Mouse (Mus musculus) myocyte (in vitro differentiated cells): ENCODE results near the gene Nlrc4. TPM values are rescaled to one million over a fixed set of nuclear protein-coding genes. Genes with fewer than 3 reads are reported as not detected.

Source experiments
- H3K27me3 ChIP-seq: one replicate; pipeline ENCODE4 v1.6.1; 2011; ENCODE audit not compliant: control insufficient read depth, insufficient read depth, insufficient read length
- H3K36me3 ChIP-seq: one replicate; pipeline ENCODE4 v1.6.1; 2011; ENCODE audit not compliant: control insufficient read depth, insufficient read depth
- H3K4me2 ChIP-seq: one replicate; pipeline ENCODE4 v1.6.1; 2011; ENCODE audit warnings: low read depth, control low read depth
- H3K4me3 ChIP-seq: one replicate; pipeline ENCODE4 v1.5.1; 2011; ENCODE audit warnings: mild to moderate bottlenecking, control low read depth, moderate library complexity
- H3K79me2 ChIP-seq: one replicate; pipeline ENCODE4 v1.6.1; 2011; ENCODE audit not compliant: control insufficient read depth, insufficient read depth
- H3ac ChIP-seq: one replicate; pipeline ENCODE4 v1.6.1; 2011; ENCODE audit not compliant: control insufficient read depth, insufficient read length
- CEBPB ChIP-seq: IDR thresholded peaks from 2 replicates; pipeline ENCODE4 v1.6.1; 2011; ENCODE audit warnings: mild to moderate bottlenecking, moderate library complexity; ENCODE audit not compliant: poor library complexity, insufficient read depth, severe bottlenecking
- E2F4 ChIP-seq: IDR thresholded peaks from one replicate; pipeline ENCODE4 v1.6.1; 2011; ENCODE audit warnings: mild to moderate bottlenecking, control low read depth, moderate library complexity; ENCODE audit not compliant: insufficient read depth
- MAX ChIP-seq: IDR thresholded peaks from one replicate; pipeline ENCODE4 v1.6.1; 2011; ENCODE audit warnings: low read depth, mild to moderate bottlenecking, control low read depth
- MYOD1 ChIP-seq, 3 experiments: IDR thresholded peaks; one replicate each; pipeline ENCODE4 v1.6.1; 2011; ENCODE audit warnings: control low read depth in 2 of 3, low read depth in 2 of 3, mild to moderate bottlenecking in 2 of 3, moderate library complexity in 1 of 3; ENCODE audit not compliant: insufficient read length in 2 of 3, control insufficient read depth in 1 of 3
- MYOG ChIP-seq, 3 experiments: IDR thresholded peaks; one replicate each; pipeline ENCODE4 v1.6.1; 2011; ENCODE audit warnings: control low read depth in 2 of 3, low read depth in 2 of 3, mild to moderate bottlenecking in 2 of 3; ENCODE audit not compliant: insufficient read length in 2 of 3, control insufficient read depth in 1 of 3, insufficient read depth in 1 of 3
- POLR2A ChIP-seq: IDR thresholded peaks from one replicate; pipeline ENCODE4 v1.6.1; 2011; ENCODE audit warnings: low read depth, mild to moderate bottlenecking, control low read depth, moderate library complexity; ENCODE audit not compliant: insufficient read length
- POLR2AphosphoS2 ChIP-seq: IDR thresholded peaks from one replicate; pipeline ENCODE4 v1.6.1; 2011; ENCODE audit warnings: low read depth, control low read depth; ENCODE audit not compliant: insufficient read length
- REST ChIP-seq: IDR thresholded peaks from one replicate; pipeline ENCODE4 v1.6.1; 2011; ENCODE audit warnings: mild to moderate bottlenecking, control low read depth, moderate library complexity; ENCODE audit not compliant: insufficient read depth, insufficient read length
- SRF ChIP-seq: IDR thresholded peaks from one replicate; pipeline ENCODE4 v1.6.1; 2011; ENCODE audit warnings: low read depth; ENCODE audit not compliant: control insufficient read depth, insufficient read length
- TCF12 ChIP-seq: IDR thresholded peaks from one replicate; pipeline ENCODE4 v1.6.1; 2011; ENCODE audit warnings: mild to moderate bottlenecking, control low read depth; ENCODE audit not compliant: poor library complexity, insufficient read depth, severe bottlenecking
- TCF3 ChIP-seq: IDR thresholded peaks from one replicate; pipeline ENCODE4 v1.6.1; 2011; ENCODE audit warnings: low read depth, control low read depth; ENCODE audit not compliant: insufficient read length
- USF1 ChIP-seq: IDR thresholded peaks from one replicate; pipeline ENCODE4 v1.6.1; 2011; ENCODE audit warnings: low read depth, mild to moderate bottlenecking, control low read depth, moderate library complexity
- polyA plus RNA-seq: library from polyadenylated mRNA; unstranded; fragments of >200 nt; fragmentation: generic; extraction: Trizol; gene quantifications from one replicate; pipeline ENCODE4 v1.2.1, GENCODE M21; 2012; ENCODE audit warnings: missing spikeins

Nlrc4 gene
- polyA plus RNA-seq, 1 experiment = 0.01 TPM

- H3ac ChIP-seq = no peak overlapping the region
- no peaks in the 10 kb centered on the region for H3K36me3 ChIP-seq
- TF ChIP-seq CEBPB = no peak
- TF ChIP-seq E2F4 = no peak
- no peak for TF ChIP-seq MYOG (IDR thresholded peaks at IDR 0.05; ENCODE audit: control insufficient read depth in 1 of 3, insufficient read depth in 1 of 3, insufficient read length in 2 of 3, low read depth in 2 of 3)
- TF ChIP-seq MYOD1 (IDR thresholded peaks at IDR 0.05; ENCODE audit: control insufficient read depth in 1 of 3, insufficient read length in 2 of 3, low read depth in 2 of 3) = no peak
- TF ChIP-seq REST = no peak
- TF ChIP-seq MAX = no peak
- TF ChIP-seq SRF = no peak
- TF ChIP-seq POLR2A = no peak
- TF ChIP-seq USF1 = no peak
- no peak for TF ChIP-seq TCF12
- TF ChIP-seq TCF3 = no peak
- no peak for TF ChIP-seq POLR2AphosphoS2
- no peak overlapping the region for H3K4me3 ChIP-seq
- no peaks in the 10 kb centered on the region for H3K79me2 ChIP-seq
- H3K4me2 ChIP-seq = no peak overlapping the region
- peaks cover 2% of the 10 kb centered on the region for H3K27me3 ChIP-seq
Observed at GRCm38 (mm10) chr17:74453928-74454327, 5.0 kb downstream of the Nlrc4 start.

GRCm38 (mm10) chr17:74449776-74450175 is 9.2 kb downstream of the Nlrc4 start:
- no peak overlapping the region for H3ac ChIP-seq
- H3K27me3 ChIP-seq = peaks cover 24% of the 10 kb centered on the region
- no peak for TF ChIP-seq POLR2A
- TF ChIP-seq CEBPB = no peak
- TF ChIP-seq TCF3 = no peak
- TF ChIP-seq MYOG (IDR thresholded peaks at IDR 0.05; ENCODE audit: control insufficient read depth in 1 of 3, insufficient read depth in 1 of 3, insufficient read length in 2 of 3, low read depth in 2 of 3) = no peak
- TF ChIP-seq MAX = no peak
- TF ChIP-seq MYOD1 (IDR thresholded peaks at IDR 0.05; ENCODE audit: control insufficient read depth in 1 of 3, insufficient read length in 2 of 3, low read depth in 2 of 3) = no peak
- no peak for TF ChIP-seq REST
- TF ChIP-seq USF1 = no peak
- no peak for TF ChIP-seq TCF12
- TF ChIP-seq POLR2AphosphoS2 = no peak
- no peak overlapping the region for H3K4me2 ChIP-seq
- H3K79me2 ChIP-seq = no peaks in the 10 kb centered on the region
- H3K4me3 ChIP-seq = no peak overlapping the region
- no peaks in the 10 kb centered on the region for H3K36me3 ChIP-seq

- H3ac ChIP-seq = no peak overlapping the region
- no peak for TF ChIP-seq TCF3
- TF ChIP-seq USF1 = no peak
- no peak for TF ChIP-seq POLR2A
- no peak for TF ChIP-seq E2F4
- TF ChIP-seq REST = no peak
- H3K36me3 ChIP-seq = no peaks in the 10 kb centered on the region
- no peak overlapping the region for H3K4me3 ChIP-seq
- peaks cover 4% of the 10 kb centered on the region for H3K27me3 ChIP-seq
- H3K4me2 ChIP-seq = no peak overlapping the region
- no peaks in the 10 kb centered on the region for H3K79me2 ChIP-seq
Observed at GRCm38 (mm10) chr17:74440486-74440885, 18.5 kb downstream of the Nlrc4 start.

- Histone ChIP-seq H3K4me3 (no peak overlapping the region), H3K27me3 (no peaks in the 10 kb centered on the region), H3ac (no peak overlapping the region), H3K4me2 (no peak overlapping the region), H3K79me2 (no peaks in the 10 kb centered on the region), H3K36me3 (no peaks in the 10 kb centered on the region)
- no peak for TF ChIP-seq TCF12
- TF ChIP-seq SRF = no peak
- TF ChIP-seq MYOG (IDR thresholded peaks at IDR 0.05; ENCODE audit: control insufficient read depth in 1 of 3, insufficient read depth in 1 of 3, insufficient read length in 2 of 3, low read depth in 2 of 3) = no peak
- TF ChIP-seq CEBPB = no peak
- no peak for TF ChIP-seq USF1
- TF ChIP-seq MAX = no peak
- TF ChIP-seq TCF3 = no peak
- no peak for TF ChIP-seq MYOD1 (IDR thresholded peaks at IDR 0.05; ENCODE audit: control insufficient read depth in 1 of 3, insufficient read length in 2 of 3, low read depth in 2 of 3)
- no peak for TF ChIP-seq E2F4
- TF ChIP-seq POLR2A = no peak
- no peak for TF ChIP-seq REST
Observed at GRCm38 (mm10) chr17:74437762-74438161, 21.2 kb downstream of the Nlrc4 start.

GRCm38 (mm10) chr17:74432631-74433030 is 26.3 kb downstream of the Nlrc4 start:
- no peaks in the 10 kb centered on the region for H3K27me3 ChIP-seq
- H3K4me3 ChIP-seq = no peak overlapping the region
- H3K36me3 ChIP-seq = no peaks in the 10 kb centered on the region
- H3K4me2 ChIP-seq = no peak overlapping the region
- TF ChIP-seq CEBPB (no peak), POLR2A (no peak), MYOD1 (IDR thresholded peaks at IDR 0.05; ENCODE audit: control insufficient read depth in 1 of 3, insufficient read length in 2 of 3, low read depth in 2 of 3) (no peak), TCF3 (no peak), REST (no peak)
- no peaks in the 10 kb centered on the region for H3K79me2 ChIP-seq
- H3ac ChIP-seq = no peak overlapping the region
